Mouse (Mus musculus) megakaryocyte, embryonic 14.5 days (primary cell): ENCODE results near the gene Brd4.

Experiments
- FLI1 ChIP-seq: IDR thresholded peaks from 2 replicates; pipeline ENCODE4 v1.6.1; 2012; ENCODE audit warnings: low read length, inconsistent platforms, mixed read lengths
- GATA1 ChIP-seq: IDR thresholded peaks from 3 replicates; pipeline ENCODE4 v1.6.1; 2012; ENCODE audit warnings: mixed read lengths, low read length, inconsistent platforms, borderline replicate concordance

GRCm38 (mm10) chr17:32162112-32162850 lies 122.2 kb downstream of the Brd4 start:
- TF ChIP-seq FLI1 (no peak), GATA1 (no peak)
